Mouse (Mus musculus) cerebellum, adult 2 months (tissue): ENCODE measurements around the gene Nova2.

ENCODE experiments used
- CTCF ChIP-seq: fragments of 200-500 bp; IDR thresholded peaks from 2 replicates; pipeline ENCODE4 v1.5.1; 2011; ENCODE audit warnings: low read depth, mild to moderate bottlenecking, control low read depth, low read length, moderate library complexity, borderline replicate concordance; ENCODE audit not compliant: insufficient read depth
- POLR2A ChIP-seq: fragments of 200-500 bp; IDR thresholded peaks from 2 replicates; pipeline ENCODE4 v1.6.1; 2011; ENCODE audit warnings: low read length, control low read depth, borderline replicate concordance; ENCODE audit not compliant: insufficient read depth

GRCm38 (mm10) chr7:19003902-19004630 is 78.4 kb downstream of the Nova2 start, which contains the start of gene Irf2bp1:
- TF ChIP-seq CTCF: no peak
- peak; percentile 76 for TF ChIP-seq POLR2A
